Mouse (Mus musculus) lung, postnatal 0 days (tissue): ENCODE measurements around the gene E2f3. TPM values are rescaled to one million over a fixed set of nuclear protein-coding genes. Genes with fewer than 3 reads are reported as not detected.

Source experiments
- ATAC-seq: fragments of 200-750 bp; cut with Nextera tagmentation; 2 replicates; pipeline ENCODE4 v1.8.0; 2017; ENCODE audit warnings: moderate library complexity
- DNase-seq: peaks from one replicate; pipeline ENCODE4 v3.0.0-alpha.2; 2016; ENCODE audit warnings: low spot score
- H3K27ac ChIP-seq: fragments of 300-500 bp; sonication (generic); 2 replicates; pipeline ENCODE4 v1.5.1; 2014; ENCODE audit warnings: antibody characterized with exemption, mild to moderate bottlenecking, low read length, mixed read lengths
- H3K27me3 ChIP-seq: fragments of 300-500 bp; sonication (generic); replicated peaks from 2 replicates; pipeline ENCODE4 v1.6.1; 2014; ENCODE audit warnings: low read length, mixed read lengths; ENCODE audit not compliant: insufficient read depth
- H3K36me3 ChIP-seq: fragments of 300-500 bp; sonication (generic); 2 replicates; pipeline ENCODE4 v1.6.1; 2014; ENCODE audit warnings: low read length, mixed read lengths; ENCODE audit not compliant: insufficient read depth
- H3K4me1 ChIP-seq: fragments of 300-500 bp; sonication (generic); 2 replicates; pipeline ENCODE4 v1.6.1; 2014; ENCODE audit warnings: antibody characterized with exemption, low read depth, low read length, mixed read lengths; ENCODE audit not compliant: insufficient read depth
- H3K4me2 ChIP-seq: fragments of 300-500 bp; sonication (generic); replicated peaks from 2 replicates; pipeline ENCODE4 v1.6.1; 2014; ENCODE audit warnings: low read depth, mild to moderate bottlenecking, low read length, moderate library complexity, mixed read lengths
- H3K4me3 ChIP-seq: fragments of 300-500 bp; sonication (generic); 2 replicates; pipeline ENCODE4 v1.5.1; 2014; ENCODE audit warnings: low read depth, low read length
- H3K9ac ChIP-seq: fragments of 300-500 bp; sonication (generic); replicated peaks from 2 replicates; pipeline ENCODE4 v1.6.1; 2014; ENCODE audit warnings: low read depth, mild to moderate bottlenecking
- H3K9me3 ChIP-seq: fragments of 300-500 bp; sonication (generic); 2 replicates; pipeline ENCODE4 v1.6.1; 2016; ENCODE audit warnings: low read length, mixed read lengths
- CTCF ChIP-seq: IDR thresholded peaks from 2 replicates; pipeline ENCODE4 v1.5.1; 2016; ENCODE audit warnings: antibody characterized with exemption, mild to moderate bottlenecking
- EP300 ChIP-seq: IDR thresholded peaks from 2 replicates; pipeline ENCODE4 v1.6.1; 2016; ENCODE audit warnings: antibody characterized with exemption, mild to moderate bottlenecking, control low read depth
- WGBS: fragments of 180-500 bp; shearing (Covaris S2); extraction: QIAGEN DNeasy Blood & Tissue Kit; methylation state at CpG from one replicate; pipeline ENCODE4 v1.1.7; 2014; 5-methylcytosine and 5-hydroxymethylcytosine counted together
- polyA plus RNA-seq: library from polyadenylated mRNA; unstranded; fragments of >200 nt; fragmentation: Nextera tagmentation; extraction: Ambion mirVana; gene quantifications from 2 replicates; pipeline ENCODE4 v1.2.1, GENCODE M21; 2015

E2f3 gene
- polyA plus RNA-seq, 1 experiment from 2014 or later, result 2.6 TPM

DNA sequence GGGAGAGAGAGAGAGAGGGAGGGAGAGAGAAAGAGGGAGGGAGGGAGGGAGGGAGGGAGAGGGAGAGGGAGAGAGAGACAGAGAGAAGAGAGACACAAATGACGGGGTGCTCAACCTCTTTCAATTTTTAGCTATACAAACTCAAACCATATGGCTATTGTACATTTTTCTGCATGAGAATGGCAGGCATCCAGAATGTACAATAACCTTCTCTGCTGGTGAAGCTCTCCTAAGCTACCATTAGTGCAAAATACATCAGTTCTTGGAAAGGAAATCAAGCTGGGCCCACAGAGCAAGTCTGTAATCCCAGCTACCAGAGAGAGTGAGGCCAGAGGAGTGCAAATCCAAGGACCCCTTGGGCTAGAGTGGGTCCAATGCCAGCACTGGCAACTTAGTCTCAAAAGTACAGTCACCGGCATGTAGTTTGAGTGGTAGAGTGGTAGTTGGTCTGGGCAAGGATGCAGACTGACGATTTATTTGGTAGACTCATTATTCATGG lies 42.3 kb downstream of the E2f3 start:
- no peak overlapping the region for H3K4me3 ChIP-seq
- H3K4me1 ChIP-seq, result no peaks in the 10 kb centered on the region; the same call in 1 of the 2 replicates
- ATAC-seq (no peak), DNase-seq (no peak)
- no peak overlapping the region for H3K4me2 ChIP-seq
- H3K27ac ChIP-seq, result no peak overlapping the region
- no peaks in the 10 kb centered on the region for H3K36me3 ChIP-seq
- 63% methylated on average over 3 of the region's 3 CpGs for WGBS
- H3K9me3 ChIP-seq, result no peaks in the 10 kb centered on the region
- H3K9ac ChIP-seq, result no peak overlapping the region
- TF ChIP-seq CTCF (no peak), EP300 (no peak)
- H3K27me3 ChIP-seq, result no peaks in the 10 kb centered on the region

DNA sequence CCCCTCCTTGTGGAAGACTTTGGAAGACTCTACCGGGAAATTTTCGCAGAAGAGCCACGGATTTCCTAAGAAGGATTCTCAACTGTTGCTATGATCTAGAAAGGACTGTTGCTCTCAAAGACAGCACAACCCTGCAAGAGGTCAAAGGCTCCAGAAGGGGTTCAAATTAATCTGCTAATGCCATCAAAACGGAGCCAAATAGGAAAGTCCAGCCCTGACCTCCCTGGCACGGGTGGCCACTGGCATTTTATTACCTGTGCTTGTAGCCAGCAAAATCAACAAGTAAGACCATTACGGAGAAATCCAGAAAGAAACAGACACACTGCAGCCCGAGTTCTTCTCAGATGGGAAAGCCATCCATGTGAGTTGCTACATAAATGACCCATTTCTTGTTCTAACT lies 45.8 kb downstream of the E2f3 start:
- 81% methylated on average over 7 of the region's 7 CpGs for WGBS
- H3K4me1 ChIP-seq, result no peaks in the 10 kb centered on the region; the same call in 1 of the 2 replicates
- no peak overlapping the region for H3K4me3 ChIP-seq
- DNase-seq (no peak), ATAC-seq (no peak)
- no peaks in the 10 kb centered on the region for H3K36me3 ChIP-seq
- H3K4me2 ChIP-seq, result no peak overlapping the region
- TF ChIP-seq EP300 (no peak), CTCF (no peak)
- H3K9ac ChIP-seq, result no peak overlapping the region
- H3K27ac ChIP-seq, result no peak overlapping the region
- H3K9me3 ChIP-seq, result no peaks in the 10 kb centered on the region
- H3K27me3 ChIP-seq, result no peaks in the 10 kb centered on the region

DNA sequence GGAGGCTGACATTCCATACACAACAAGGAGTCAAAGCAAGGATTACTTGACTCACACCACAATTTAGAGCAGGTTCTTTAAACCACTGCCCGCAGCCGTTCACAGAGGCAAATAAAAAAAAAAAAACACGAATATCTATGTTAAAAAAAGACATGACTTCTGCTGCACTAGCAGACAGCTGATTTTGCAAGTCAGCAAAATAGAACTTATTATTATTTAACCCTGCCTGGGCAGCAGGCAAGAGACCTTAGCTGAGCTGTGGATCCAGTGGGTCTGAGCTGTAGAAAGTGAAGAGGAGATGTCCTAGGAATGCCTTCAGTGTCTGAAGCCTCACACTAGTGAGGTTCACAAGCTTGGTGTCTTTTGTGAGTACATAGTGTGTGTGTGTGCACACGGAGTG lies 46.5 kb downstream of the E2f3 start:
- 63% methylated on average over 4 of the region's 4 CpGs for WGBS
- TF ChIP-seq EP300 (no peak), CTCF (no peak)
- Histone ChIP-seq H3K4me1 (no peaks in the 10 kb centered on the region; the same call in 1 of the 2 replicates), H3K4me2 (no peak overlapping the region), H3K36me3 (no peaks in the 10 kb centered on the region), H3K4me3 (no peak overlapping the region), H3K9ac (no peak overlapping the region), H3K9me3 (no peaks in the 10 kb centered on the region), H3K27me3 (no peaks in the 10 kb centered on the region), H3K27ac (no peak overlapping the region)
- DNase-seq (no peak), ATAC-seq (no peak)

DNA sequence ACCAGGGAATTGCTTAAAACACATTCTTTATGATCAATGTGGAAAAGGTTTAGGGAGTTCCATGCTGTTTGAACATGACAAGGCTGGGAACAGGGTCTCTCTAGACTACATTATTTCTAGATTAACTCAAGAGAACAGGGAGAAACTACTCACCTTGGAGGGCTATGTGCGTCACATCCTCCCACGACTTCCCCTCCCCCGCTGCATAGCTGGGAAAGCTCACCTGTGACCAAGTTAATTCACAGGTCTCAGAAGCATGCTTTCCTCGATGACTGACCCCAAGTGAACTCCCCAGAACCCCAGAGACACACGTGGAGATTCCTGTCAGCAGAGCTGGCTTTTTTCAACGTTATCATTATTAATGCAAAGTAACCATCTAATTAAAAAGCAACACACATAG lies 47.1 kb downstream of the E2f3 start:
- H3K9me3 ChIP-seq, result no peaks in the 10 kb centered on the region
- no peaks in the 10 kb centered on the region for H3K36me3 ChIP-seq
- H3K4me2 ChIP-seq, result no peak overlapping the region
- ATAC-seq (no peak), DNase-seq (no peak)
- no peak overlapping the region for H3K9ac ChIP-seq
- no peak overlapping the region for H3K27ac ChIP-seq
- H3K4me3 ChIP-seq, result no peak overlapping the region
- WGBS, result 70% methylated on average over 6 of the region's 6 CpGs
- TF ChIP-seq EP300 (no peak), CTCF (no peak)
- no peaks in the 10 kb centered on the region; the same call in 1 of the 2 replicates for H3K4me1 ChIP-seq
- H3K27me3 ChIP-seq, result no peaks in the 10 kb centered on the region

DNA sequence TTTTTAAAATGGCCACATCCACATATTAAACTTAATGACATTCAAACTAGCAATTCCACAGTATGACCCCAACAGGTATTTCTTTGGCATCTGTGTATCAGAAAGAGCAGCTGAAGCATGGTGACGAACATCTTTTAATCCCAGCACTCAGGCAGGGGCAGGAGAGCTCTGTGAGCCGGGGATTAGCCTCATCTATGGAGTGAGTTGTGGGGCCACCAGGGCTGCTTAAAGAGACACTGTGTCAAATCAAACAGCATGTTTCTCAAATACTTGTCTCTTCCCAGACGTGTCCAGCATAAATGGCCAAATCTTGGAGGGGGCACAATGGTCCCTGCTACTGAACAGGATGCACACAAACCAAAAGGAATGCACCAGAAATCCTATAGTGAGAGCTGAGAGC lies 59.7 kb downstream of the E2f3 start:
- no peak for ATAC-seq
- no peak for TF ChIP-seq CTCF
- no peak for TF ChIP-seq EP300
- no peak overlapping the region for H3K4me2 ChIP-seq
- DNase-seq, result no peak
- no peak overlapping the region for H3K9ac ChIP-seq
- no peak overlapping the region for H3K4me3 ChIP-seq
- H3K36me3 ChIP-seq, result no peaks in the 10 kb centered on the region
- H3K4me1 ChIP-seq, result no peaks in the 10 kb centered on the region
- H3K9me3 ChIP-seq, result no peaks in the 10 kb centered on the region
- no peak overlapping the region for H3K27ac ChIP-seq
- no peaks in the 10 kb centered on the region for H3K27me3 ChIP-seq
- 56% methylated on average over 3 of the region's 3 CpGs for WGBS

DNA sequence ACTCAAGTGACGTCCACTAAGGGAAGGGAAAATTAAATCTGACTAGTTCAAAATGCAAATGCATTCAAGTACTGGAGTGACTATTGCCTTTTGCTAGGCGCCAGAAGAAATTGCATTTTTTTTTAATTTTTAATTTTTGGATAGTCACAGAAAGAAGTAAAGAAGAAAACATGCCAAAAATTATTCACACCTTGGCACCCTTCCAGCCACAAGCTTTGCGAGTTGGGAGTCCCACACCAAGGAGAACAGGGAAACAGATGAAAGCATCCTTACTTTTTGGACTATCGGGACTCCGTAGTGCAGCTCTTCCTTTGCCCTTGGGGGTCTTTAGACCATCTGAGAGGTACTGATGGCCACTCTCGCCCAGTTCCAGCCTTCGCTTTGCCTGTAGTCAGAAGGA lies 66.0 kb downstream of the E2f3 start:
- Histone ChIP-seq H3K9ac (no peak overlapping the region), H3K4me3 (no peak overlapping the region), H3K27ac (no peak overlapping the region), H3K4me1 (no peaks in the 10 kb centered on the region), H3K4me2 (no peak overlapping the region), H3K9me3 (no peaks in the 10 kb centered on the region), H3K27me3 (no peaks in the 10 kb centered on the region), H3K36me3 (0 out of 2 replicates have a peak, but pooled peaks cover 5% of the 10 kb centered on the region)
- TF ChIP-seq CTCF (no peak), EP300 (no peak)
- no peak for DNase-seq
- 70% methylated on average over 7 of the region's 7 CpGs for WGBS
- no peak for ATAC-seq

DNA sequence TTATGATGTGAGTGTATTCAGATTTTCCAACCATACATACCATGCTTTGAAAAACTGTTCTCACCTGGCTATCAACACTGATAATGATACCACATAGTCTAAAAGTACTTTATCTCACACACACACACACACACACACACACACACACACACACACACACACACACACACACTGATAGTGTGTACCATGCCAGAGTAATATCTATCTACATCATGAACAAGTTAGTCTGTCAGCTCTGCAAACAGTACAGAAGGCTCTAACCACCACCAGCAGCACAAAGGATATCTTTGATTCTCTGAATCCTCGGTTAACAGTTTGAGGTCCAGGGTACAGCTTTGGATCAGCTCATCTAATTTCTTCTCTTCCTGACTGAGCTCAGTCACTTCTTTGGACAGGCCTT lies 69.3 kb downstream of the E2f3 start:
- WGBS, result 50% methylated on average over 1 of the region's 1 CpGs
- no peak for ATAC-seq

More for the DNA sequence above, 69.3 kb downstream of the E2f3 start:
- Histone ChIP-seq H3K9me3 (no peaks in the 10 kb centered on the region), H3K36me3 (0 out of 2 replicates have a peak, but pooled peaks cover 7% of the 10 kb centered on the region), H3K4me3 (no peak overlapping the region), H3K9ac (no peak overlapping the region), H3K27ac (no peak overlapping the region), H3K4me1 (no peaks in the 10 kb centered on the region), H3K27me3 (no peaks in the 10 kb centered on the region), H3K4me2 (no peak overlapping the region)
- DNase-seq, result no peak
- no peak for TF ChIP-seq CTCF
- TF ChIP-seq EP300, result no peak
